Mouse (Mus musculus): Measurements from ENCODE around the gene Spocd1.

Gene Spocd1

DNA sequence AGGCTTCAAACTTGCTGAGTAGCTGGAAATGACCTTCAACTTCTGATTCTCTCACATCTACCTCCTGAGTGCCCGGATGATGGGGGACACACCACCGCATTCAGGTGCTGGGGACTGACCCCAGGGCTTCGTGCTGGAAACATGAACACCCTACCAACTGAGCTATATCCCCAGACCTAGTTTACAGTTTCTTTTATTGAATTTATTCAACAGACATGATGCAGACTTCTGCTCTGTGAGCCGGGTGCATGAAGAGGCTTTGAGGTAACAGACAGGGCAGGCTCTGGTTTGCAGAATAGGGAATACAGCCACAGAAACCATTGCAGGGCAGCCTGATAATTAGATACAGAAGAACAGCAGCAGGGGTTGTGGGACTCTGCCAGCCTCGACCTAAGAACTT lies 10.6 kb upstream of the Spocd1 start:
- DNase-seq (ENCODE audit: low read depth, low spot score): no peak

- no peak for DNase-seq (ENCODE audit: low read depth, low spot score)
These were observed 10.1 kb upstream of the Spocd1 start for GRCm38 (mm10) chr4:129918901-129919300.

- no peak for DNase-seq (ENCODE audit: low read depth, low spot score)
These were observed 8.3 kb upstream of the Spocd1 start for GRCm38 (mm10) chr4:129920542-129921313.

GRCm38 (mm10) chr4:129921314-129921587 lies 7.8 kb upstream of the Spocd1 start:
- DNase-seq (ENCODE audit: low read depth, low spot score): no peak

- no peak for DNase-seq (ENCODE audit: low read depth, low spot score)
These were observed 4.9 kb upstream of the Spocd1 start for GRCm38 (mm10) chr4:129924143-129924542.

- no peak for DNase-seq (ENCODE audit: low read depth, low spot score)
These were observed 4.4 kb upstream of the Spocd1 start for GRCm38 (mm10) chr4:129924694-129925093.

GRCm38 (mm10) chr4:129926544-129926943 lies 2.5 kb upstream of the Spocd1 start:
- no peak for DNase-seq (ENCODE audit: low read depth, low spot score)

- DNase-seq (ENCODE audit: low read depth, low spot score): no peak
These were observed 2.0 kb upstream of the Spocd1 start for GRCm38 (mm10) chr4:129927091-129927490.

DNA sequence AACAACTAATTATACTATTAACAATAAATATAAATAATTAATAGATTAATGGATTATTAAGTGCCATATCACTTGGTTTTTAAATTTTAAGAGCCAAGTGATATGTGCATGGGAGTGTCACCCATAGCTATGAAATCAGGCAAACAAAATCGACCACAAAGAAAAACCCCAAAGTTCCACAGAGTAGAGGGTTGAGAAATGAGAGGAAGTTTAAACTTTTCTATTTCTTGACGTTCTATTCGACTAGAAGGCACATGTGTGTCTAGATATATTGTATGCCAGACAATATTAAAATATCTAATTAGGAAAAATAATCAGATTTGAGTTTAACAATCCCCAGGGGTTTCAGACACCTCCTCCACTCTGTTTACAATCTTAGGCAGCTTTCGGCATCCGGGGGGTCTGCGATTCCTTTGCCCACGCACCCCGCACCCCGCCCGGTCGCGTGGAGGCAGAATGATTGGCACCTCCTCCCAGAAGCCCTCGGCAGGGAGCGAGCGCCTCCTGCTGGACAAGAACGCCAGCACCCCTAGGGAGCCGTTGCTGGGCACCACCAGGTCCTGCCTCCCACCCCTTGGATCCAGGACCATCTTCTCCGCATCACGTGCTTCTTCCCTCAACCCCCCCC lies 811 bp upstream of the Spocd1 start:
- peak; percentile 18 for DNase-seq (ENCODE audit: low read depth, low spot score)

- DNase-seq (ENCODE audit: low read depth, low spot score): no peak
These were observed 4.6 kb downstream of the Spocd1 start for GRCm38 (mm10) chr4:129933696-129934095.

DNA sequence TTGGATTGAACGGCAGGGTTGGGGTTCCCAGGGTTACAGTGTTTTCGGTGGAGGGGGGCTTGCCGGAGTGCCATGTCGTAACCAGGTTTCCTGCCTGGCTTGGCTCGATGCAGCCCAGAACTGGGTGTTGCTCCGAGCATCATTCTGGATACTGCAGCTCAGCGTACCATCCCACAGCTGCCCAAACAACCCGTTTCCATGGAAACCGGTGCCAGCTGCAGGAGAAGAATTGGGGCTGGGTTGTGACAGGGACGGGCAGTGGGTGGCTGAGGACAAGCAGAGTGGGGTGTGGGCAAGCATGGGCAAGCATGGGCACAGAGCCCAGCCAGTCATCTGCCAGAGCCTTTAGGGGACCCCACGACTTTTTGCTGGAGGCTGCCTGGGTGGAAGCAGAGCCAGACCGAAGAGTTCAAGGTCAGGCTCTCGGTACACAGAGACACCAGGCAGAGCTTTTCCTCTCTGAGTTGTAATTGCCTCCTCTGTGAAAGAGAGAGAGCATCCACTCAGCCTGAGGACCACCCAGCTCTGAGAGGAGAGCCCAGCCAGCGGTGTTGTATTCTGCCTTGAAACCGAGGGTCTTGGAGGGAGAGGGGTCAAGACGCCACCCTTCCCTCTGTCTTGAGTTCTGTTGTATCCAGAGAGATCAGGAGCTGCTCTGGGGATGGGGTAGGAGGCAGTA lies 5.3 kb downstream of the Spocd1 start:
- no peak for DNase-seq (ENCODE audit: low read depth, low spot score)

GRCm38 (mm10) chr4:129951359-129951821 lies 22.3 kb downstream of the Spocd1 start:
- DNase-seq (ENCODE audit: low read depth, low spot score): no peak

GRCm38 (mm10) chr4:129952241-129952810 lies 23.3 kb downstream of the Spocd1 start:
- DNase-seq (ENCODE audit: low read depth, low spot score): no peak

GRCm38 (mm10) chr4:129954527-129954926 lies 25.5 kb downstream of the Spocd1 start:
- DNase-seq (ENCODE audit: low read depth, low spot score): no peak

- peak; percentile 61 for DNase-seq (ENCODE audit: low read depth, low spot score)
These were observed 31.3 kb downstream of the Spocd1 start for GRCm38 (mm10) chr4:129960180-129960944.

- no peak for DNase-seq (ENCODE audit: low read depth, low spot score)
These were observed 36.2 kb downstream of the Spocd1 start for GRCm38 (mm10) chr4:129965294-129965693.

DNA sequence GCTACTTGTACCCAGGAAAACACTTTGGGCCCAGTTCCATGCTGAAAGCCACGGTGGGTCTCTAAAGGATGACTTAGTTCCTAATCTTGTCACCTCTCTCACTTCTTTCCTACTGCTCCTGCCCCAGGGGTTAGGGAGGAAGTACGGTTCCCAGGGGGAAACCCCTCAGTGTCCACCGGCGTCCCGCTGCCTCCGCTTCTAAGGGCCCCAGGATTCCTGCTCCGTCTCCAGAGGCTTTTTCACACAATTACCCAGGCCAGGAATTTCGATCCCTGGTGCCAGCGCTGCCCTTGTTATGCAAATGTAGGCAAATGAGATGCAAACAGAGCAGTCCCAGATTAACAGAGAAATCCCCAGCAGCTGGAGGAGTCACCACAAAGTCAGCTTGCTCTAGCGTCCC lies 37.2 kb downstream of the Spocd1 start:
- no peak for DNase-seq (ENCODE audit: low read depth, low spot score)

GRCm38 (mm10) chr4:129967024-129968014 lies 38.3 kb downstream of the Spocd1 start:
- no peak for DNase-seq (ENCODE audit: low read depth, low spot score)

DNA sequence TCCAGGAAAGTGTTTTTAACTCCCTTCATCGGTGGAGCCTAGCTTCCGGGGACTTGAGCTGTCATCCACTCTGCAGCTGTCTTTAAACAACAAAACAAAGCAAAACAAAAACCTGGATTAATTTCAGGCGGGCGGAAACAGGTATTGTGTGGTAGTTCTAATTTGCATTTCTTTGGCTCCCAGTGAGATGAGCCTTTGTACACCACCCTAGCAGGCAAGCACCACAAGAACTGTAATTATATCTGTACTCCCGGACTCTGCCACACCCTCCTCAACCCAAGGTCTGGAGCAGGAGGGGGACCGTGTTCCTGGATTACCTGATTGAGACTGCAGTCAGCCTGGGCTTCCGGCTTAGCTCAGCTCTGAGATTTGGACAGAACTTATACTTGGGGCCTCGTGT lies 41.1 kb downstream of the Spocd1 start:
- DNase-seq (ENCODE audit: low read depth, low spot score): no peak

DNA sequence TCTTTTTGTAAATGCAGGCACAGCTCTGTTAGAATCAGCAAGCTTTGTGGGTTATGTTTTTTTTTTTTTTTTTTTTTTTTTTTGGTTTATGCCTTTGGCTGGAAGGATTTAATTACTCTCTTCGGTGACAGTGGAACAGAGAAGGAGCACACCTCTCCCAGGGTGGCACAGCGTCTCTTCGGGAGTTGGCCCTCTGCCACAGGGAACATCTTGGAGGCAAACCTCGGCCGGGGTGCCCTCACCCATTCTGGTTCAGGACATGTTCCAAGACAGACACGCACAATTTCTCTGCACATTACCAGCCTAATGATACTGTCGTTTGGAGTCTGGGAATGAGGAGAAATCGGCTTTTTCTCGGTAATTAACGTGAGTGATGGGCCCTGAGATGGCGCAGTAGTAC lies 41.8 kb downstream of the Spocd1 start:
- no peak for DNase-seq (ENCODE audit: low read depth, low spot score)

DNA sequence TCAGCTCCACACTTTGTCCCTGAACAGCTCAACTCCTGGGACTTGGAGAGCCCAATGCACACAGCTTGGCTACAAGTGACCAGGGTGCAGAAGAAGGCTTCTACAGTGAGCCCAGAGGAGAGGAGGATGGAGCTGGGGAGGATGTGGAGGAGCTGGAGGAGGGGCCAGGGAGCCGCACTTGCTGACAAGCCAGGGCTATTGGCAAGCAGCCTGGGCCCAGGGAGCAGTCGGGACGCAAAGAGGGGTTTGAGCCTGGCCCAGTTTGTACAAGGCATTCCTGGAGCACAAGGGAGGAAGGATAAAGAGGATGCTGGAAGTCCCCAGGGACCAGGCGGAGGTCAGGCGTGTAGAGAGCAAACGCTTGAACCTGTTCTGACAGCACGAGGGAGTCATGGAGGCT lies 42.9 kb downstream of the Spocd1 start:
- no peak for DNase-seq (ENCODE audit: low read depth, low spot score)
